Mouse (Mus musculus) stomach, embryonic 14.5 days (tissue): ENCODE data around the gene Marcksl1. TPM values are rescaled to one million over a fixed set of nuclear protein-coding genes. Genes with fewer than 3 reads are reported as not detected.

ENCODE experiments used
- ATAC-seq: fragments of 200-750 bp; cut with Nextera tagmentation; 2 replicates; pipeline ENCODE4 v1.8.0; 2017; ENCODE audit warnings: low read depth, moderate TSS enrichment; ENCODE audit not compliant: insufficient number of reproducible peaks, insufficient read depth, low FRiP score
- H3K27ac ChIP-seq: fragments of 300-500 bp; sonication (generic); 2 replicates; pipeline ENCODE4 v1.5.1; 2014; ENCODE audit warnings: mild to moderate bottlenecking, low read length, moderate library complexity, mixed read lengths
- H3K27me3 ChIP-seq: fragments of 300-500 bp; sonication (generic); 2 replicates; pipeline ENCODE4 v1.6.1; 2014; ENCODE audit warnings: low read length, control low read depth, mixed read lengths; ENCODE audit not compliant: control insufficient read depth, insufficient read depth
- H3K36me3 ChIP-seq: fragments of 300-500 bp; sonication (generic); 2 replicates; pipeline ENCODE4 v1.6.1; 2014; ENCODE audit warnings: mild to moderate bottlenecking, control low read depth, low read length, moderate library complexity, mixed read lengths; ENCODE audit not compliant: control insufficient read depth, insufficient read depth
- H3K4me1 ChIP-seq: fragments of 300-500 bp; sonication (generic); 2 replicates; pipeline ENCODE4 v1.6.1; 2014; ENCODE audit warnings: low read length, control low read depth, mixed read lengths; ENCODE audit not compliant: control insufficient read depth, insufficient read depth
- H3K4me2 ChIP-seq: fragments of 300-500 bp; sonication (generic); replicated peaks from 2 replicates; pipeline ENCODE4 v1.6.1; 2014; ENCODE audit warnings: low read depth, low read length, control low read depth
- H3K4me3 ChIP-seq: fragments of 300-500 bp; sonication (generic); 2 replicates; pipeline ENCODE4 v1.5.1; 2014; ENCODE audit warnings: low read depth, low read length, control low read depth
- H3K9ac ChIP-seq: fragments of 300-500 bp; sonication (generic); replicated peaks from 2 replicates; pipeline ENCODE4 v1.6.1; 2014; ENCODE audit warnings: low read depth, mild to moderate bottlenecking, control low read depth, low read length, moderate library complexity, mixed read lengths
- H3K9me3 ChIP-seq: fragments of 300-500 bp; sonication (generic); 2 replicates; pipeline ENCODE4 v1.6.1; 2016; ENCODE audit warnings: low read depth, low read length, control low read depth; ENCODE audit not compliant: control insufficient read depth
- WGBS: fragments of 180-500 bp; shearing (Covaris S2); extraction: QIAGEN DNeasy Blood & Tissue Kit; methylation state at CpG from one replicate; pipeline ENCODE4 v1.1.7; 2014; 5-methylcytosine and 5-hydroxymethylcytosine counted together
- polyA plus RNA-seq: library from polyadenylated mRNA; unstranded; fragments of >200 nt; fragmentation: Nextera tagmentation; extraction: Ambion mirVana; gene quantifications from 2 replicates; pipeline ENCODE4 v1.2.1, GENCODE M21; 2014

The Marcksl1 gene
- polyA plus RNA-seq, 1 experiment from 2014 or later, result 618 TPM

- no peak overlapping the region for H3K27ac ChIP-seq
- WGBS, result 78% methylated on average over 3 of the region's 3 CpGs
- no peak overlapping the region for H3K9ac ChIP-seq
- no peaks in the 10 kb centered on the region for H3K9me3 ChIP-seq
- peaks cover 4% of the 10 kb centered on the region; the same call in 1 of the 2 replicates for H3K4me1 ChIP-seq
- no peak overlapping the region for H3K4me3 ChIP-seq
- no peaks in the 10 kb centered on the region for H3K36me3 ChIP-seq
- no peaks in the 10 kb centered on the region for H3K27me3 ChIP-seq
- ATAC-seq, result no peak
- H3K4me2 ChIP-seq, result no peak overlapping the region
Measured at GRCm38 (mm10) chr4:129505511-129505910, 7.9 kb upstream of the Marcksl1 start.

- Histone ChIP-seq H3K27ac (no peak overlapping the region), H3K4me1 (peaks cover 4% of the 10 kb centered on the region; the same call in 1 of the 2 replicates), H3K4me3 (no peak overlapping the region), H3K9ac (no peak overlapping the region), H3K36me3 (no peaks in the 10 kb centered on the region), H3K9me3 (no peaks in the 10 kb centered on the region), H3K27me3 (no peaks in the 10 kb centered on the region), H3K4me2 (no peak overlapping the region)
- ATAC-seq, result no peak
- 59% methylated on average over 9 of the region's 10 CpGs for WGBS
Measured at GRCm38 (mm10) chr4:129507434-129508236, 5.7 kb upstream of the Marcksl1 start.

GRCm38 (mm10) chr4:129508237-129508515 lies 5.2 kb upstream of the Marcksl1 start:
- H3K4me3 ChIP-seq, result no peak overlapping the region
- H3K4me1 ChIP-seq, result peaks cover 4% of the 10 kb centered on the region; the same call in 1 of the 2 replicates
- no peaks in the 10 kb centered on the region for H3K27me3 ChIP-seq
- H3K9me3 ChIP-seq, result no peaks in the 10 kb centered on the region
- H3K4me2 ChIP-seq, result no peak overlapping the region
- no peak overlapping the region for H3K9ac ChIP-seq
- ATAC-seq, result no peak
- WGBS, result 61% methylated on average over 3 of the region's 3 CpGs
- H3K27ac ChIP-seq, result no peak overlapping the region
- no peaks in the 10 kb centered on the region for H3K36me3 ChIP-seq

GRCm38 (mm10) chr4:129508834-129509600 lies 4.4 kb upstream of the Marcksl1 start:
- H3K4me3 ChIP-seq, result no peak overlapping the region
- H3K9ac ChIP-seq, result no peak overlapping the region
- H3K4me2 ChIP-seq, result no peak overlapping the region
- H3K27me3 ChIP-seq, result no peaks in the 10 kb centered on the region
- H3K9me3 ChIP-seq, result no peaks in the 10 kb centered on the region
- H3K4me1 ChIP-seq, result peaks cover 4% of the 10 kb centered on the region; the same call in 1 of the 2 replicates
- no peaks in the 10 kb centered on the region for H3K36me3 ChIP-seq
- no peak overlapping the region for H3K27ac ChIP-seq
- WGBS, result 60% methylated on average over 15 of the region's 15 CpGs
- ATAC-seq, result no peak

GRCm38 (mm10) chr4:129509650-129510049 lies 3.7 kb upstream of the Marcksl1 start:
- no peak for ATAC-seq
- H3K27ac ChIP-seq, result no peak overlapping the region
- no peaks in the 10 kb centered on the region for H3K36me3 ChIP-seq
- no peak overlapping the region for H3K4me3 ChIP-seq
- H3K9ac ChIP-seq, result no peak overlapping the region
- no peaks in the 10 kb centered on the region for H3K27me3 ChIP-seq
- no peak overlapping the region for H3K4me2 ChIP-seq
- H3K9me3 ChIP-seq, result no peaks in the 10 kb centered on the region
- H3K4me1 ChIP-seq, result peaks cover 4% of the 10 kb centered on the region; the same call in 1 of the 2 replicates
- WGBS, result 53% methylated on average over 3 of the region's 3 CpGs

- no peak overlapping the region for H3K4me2 ChIP-seq
- no peak overlapping the region for H3K9ac ChIP-seq
- H3K27ac ChIP-seq, result no peak overlapping the region
- ATAC-seq, result no peak
- H3K4me1 ChIP-seq, result peaks cover 11% of the 10 kb centered on the region; the same call in 1 of the 2 replicates
- WGBS, result 56% methylated on average over 6 of the region's 6 CpGs
- no peaks in the 10 kb centered on the region for H3K27me3 ChIP-seq
- no peak overlapping the region for H3K4me3 ChIP-seq
- peaks cover 8% of the 10 kb centered on the region for H3K36me3 ChIP-seq
- H3K9me3 ChIP-seq, result no peaks in the 10 kb centered on the region
Measured at GRCm38 (mm10) chr4:129510723-129511412, 2.5 kb upstream of the Marcksl1 start.

- no peak overlapping the region for H3K4me2 ChIP-seq
- peaks cover 10% of the 10 kb centered on the region for H3K36me3 ChIP-seq
- H3K4me1 ChIP-seq, result peaks cover 12% of the 10 kb centered on the region; the same call in 1 of the 2 replicates
- no peak overlapping the region for H3K27ac ChIP-seq
- no peak for ATAC-seq
- H3K27me3 ChIP-seq, result no peaks in the 10 kb centered on the region
- no peak overlapping the region for H3K9ac ChIP-seq
- WGBS, result 57% methylated on average over 6 of the region's 6 CpGs
- no peaks in the 10 kb centered on the region for H3K9me3 ChIP-seq
- H3K4me3 ChIP-seq, result no peak overlapping the region
Measured at GRCm38 (mm10) chr4:129511413-129512096, 1.8 kb upstream of the Marcksl1 start.

GRCm38 (mm10) chr4:129513891-129514290 lies 510 bp downstream of the Marcksl1 start:
- H3K27me3 ChIP-seq, result no peaks in the 10 kb centered on the region
- H3K4me2 ChIP-seq, result peak overlapping the region; percentile 59
- peaks cover 29% of the 10 kb centered on the region for H3K36me3 ChIP-seq
- no peak; the same call in 1 of the 2 replicates for ATAC-seq
- WGBS, result 2% methylated on average over 32 of the region's 57 CpGs
- H3K9ac ChIP-seq, result peak overlapping the region; percentile 100
- peak overlapping the region; percentile 100 for H3K4me3 ChIP-seq
- H3K27ac ChIP-seq, result peak overlapping the region; percentile 97
- peaks cover 12% of the 10 kb centered on the region; the same call in 1 of the 2 replicates for H3K4me1 ChIP-seq
- no peaks in the 10 kb centered on the region for H3K9me3 ChIP-seq
